Mouse (Mus musculus) urinary bladder, postnatal 36 days (tissue): ENCODE measurements around the gene Sec61b.
A peak's percentile ranks its signal among the peaks of the same experiment; 100 is the strongest.

Source experiments
- DNase-seq, 2 experiments: peaks; one replicate each; pipeline ENCODE4 v3.0.0; 2022; ENCODE audit warnings: low spot score in 2 of 2, mixed read lengths in 1 of 2

The Sec61b gene

DNA sequence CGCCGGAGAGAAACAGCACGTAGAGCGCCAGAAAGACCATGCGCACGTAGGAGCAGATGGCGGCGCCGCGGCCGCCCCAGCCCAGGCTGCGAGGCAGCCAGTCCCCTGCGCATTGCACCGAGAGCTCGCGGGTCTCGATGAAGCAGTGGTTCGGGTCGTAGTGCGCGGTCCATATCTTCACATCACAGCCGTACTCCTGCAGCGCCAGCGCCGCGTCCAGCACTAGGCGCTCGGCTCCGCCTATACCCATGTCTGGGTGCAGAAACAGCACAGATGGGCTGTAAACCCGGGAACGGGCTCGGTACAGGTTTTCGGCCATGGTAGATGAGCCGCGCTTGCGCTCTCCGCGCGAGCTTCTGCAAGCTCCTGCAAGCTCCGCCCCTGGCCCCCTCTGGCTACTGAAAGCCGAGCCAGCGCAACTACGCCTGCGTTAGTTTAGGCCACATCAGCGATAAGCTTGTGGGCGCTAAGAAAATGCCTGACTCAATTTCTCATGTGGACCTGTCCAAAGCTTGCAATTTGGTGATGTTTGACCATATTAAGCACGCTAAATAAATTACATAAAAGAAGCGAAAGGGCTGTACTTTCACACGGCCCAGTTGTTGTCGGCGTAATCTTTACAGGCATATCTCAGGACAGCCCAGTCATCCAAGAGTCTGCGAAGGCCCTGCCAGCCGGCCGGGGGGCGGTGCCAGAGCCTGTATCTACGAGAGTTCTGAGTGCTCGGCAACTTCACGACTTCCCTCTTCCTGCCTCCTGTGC lies at the start of gene Sec61b, which contains the start of gene Alg2:
Gene Sec61b (plus strand): TSS at position 691 of the 762 bp plus-strand sequence.
Gene Alg2 (minus strand): TSS at position 366 of the 762 bp plus-strand sequence.
- DNase-seq: peak; percentile 91 to 96

- DNase-seq: no peak
Measured at GRCm38 (mm10) chr4:47425247-47425830, 49.1 kb upstream of the Sec61b start.

GRCm38 (mm10) chr4:47427606-47428005 lies 46.9 kb upstream of the Sec61b start:
- no peak for DNase-seq

DNA sequence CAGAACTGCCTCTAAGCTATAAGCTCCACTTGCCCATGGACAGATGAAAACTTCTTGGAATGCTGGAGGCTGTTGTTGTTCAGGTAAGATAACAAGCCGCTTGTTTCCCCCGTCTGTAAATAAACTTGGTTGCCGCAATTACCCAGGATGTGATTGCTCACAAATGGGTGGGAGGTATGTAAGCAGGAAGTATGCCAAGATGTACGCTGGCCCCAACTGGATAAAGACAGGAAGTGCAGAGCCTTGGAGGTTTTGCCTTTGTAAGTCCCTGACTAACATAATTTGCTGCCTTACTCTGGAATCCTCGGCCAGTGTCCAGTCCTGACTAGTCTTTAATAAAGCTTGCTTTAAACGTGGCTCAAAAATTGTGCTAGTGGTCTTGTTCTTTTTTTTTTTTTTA lies 43.9 kb upstream of the Sec61b start:
- no peak for DNase-seq

GRCm38 (mm10) chr4:47431081-47431480 lies 43.4 kb upstream of the Sec61b start:
- no peak for DNase-seq

DNA sequence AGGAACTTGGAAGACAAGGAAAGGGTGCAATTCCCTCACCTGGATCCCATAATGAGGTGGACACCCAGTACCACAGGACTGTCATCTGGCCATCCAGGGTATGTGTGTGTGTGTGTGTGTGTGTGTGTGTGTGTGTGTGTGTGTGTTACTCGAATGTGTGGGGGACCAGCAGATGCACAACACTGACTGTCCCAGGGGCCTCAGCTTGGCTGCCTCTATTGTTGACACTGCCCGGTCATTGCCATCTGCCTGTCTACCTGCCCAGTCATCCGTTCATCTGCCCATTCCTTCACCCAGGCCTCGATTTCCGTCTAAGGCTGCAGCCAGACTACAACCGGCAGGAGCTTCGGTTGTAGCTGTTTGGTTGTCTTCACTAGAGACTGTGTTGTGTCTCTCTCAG lies 41.7 kb upstream of the Sec61b start:
- no peak for DNase-seq

DNA sequence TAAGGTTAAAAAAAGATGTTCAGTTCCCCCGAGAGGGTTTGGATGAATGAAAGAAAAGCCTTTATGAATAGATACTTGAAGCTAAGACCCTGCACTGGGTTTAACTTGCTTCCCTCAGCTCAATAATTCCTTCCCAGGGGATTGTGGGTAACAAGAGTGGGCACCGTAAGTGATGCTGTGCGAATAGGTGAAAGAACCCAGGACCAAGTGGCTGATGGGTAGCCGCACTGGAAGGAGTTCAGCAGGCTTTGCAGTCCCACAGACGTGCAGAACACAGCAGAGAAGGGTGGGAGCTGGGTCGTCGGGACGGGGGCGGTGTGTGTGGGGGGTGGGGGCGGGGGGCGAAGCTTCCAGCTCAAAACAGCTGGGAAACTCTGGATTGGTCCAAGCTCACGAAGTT lies 39.3 kb upstream of the Sec61b start:
- no peak for DNase-seq

DNA sequence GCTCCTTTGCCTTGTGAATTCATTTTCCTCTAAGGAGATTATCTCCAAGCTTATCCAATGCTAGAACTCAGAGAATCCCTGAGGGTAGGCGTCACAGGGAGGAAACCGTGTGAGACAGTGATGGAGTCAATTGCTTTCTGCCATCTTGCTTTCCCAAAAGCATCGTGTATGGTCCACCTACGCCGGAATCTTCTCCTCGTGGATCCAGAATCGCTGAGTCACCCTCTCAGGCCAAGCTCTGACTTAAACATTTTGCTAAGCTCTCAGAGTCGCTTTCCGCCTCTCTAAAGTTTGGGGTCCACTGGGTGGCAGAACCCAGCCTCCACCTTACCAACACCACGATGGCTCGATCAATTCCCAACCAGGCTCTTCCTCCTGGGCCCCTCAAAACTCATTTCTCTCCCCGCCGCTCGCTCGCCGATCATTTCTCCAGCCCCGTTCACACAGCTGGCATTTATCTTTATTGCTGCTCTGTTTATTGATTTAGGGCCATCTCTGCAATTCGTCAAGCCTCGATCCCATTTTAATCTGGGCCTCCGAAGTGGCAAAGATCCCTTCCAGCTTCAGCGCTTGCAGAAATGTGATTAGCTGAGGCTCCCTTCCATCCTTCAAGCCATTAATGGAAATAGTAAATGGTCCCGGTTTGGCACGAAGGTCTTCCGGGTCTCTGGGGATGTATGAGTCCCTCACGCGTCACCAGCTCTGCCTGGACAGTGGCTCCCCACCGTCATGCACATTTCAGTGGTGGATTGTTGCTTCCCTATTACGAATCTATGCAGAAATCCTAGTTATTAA lies 38.7 kb upstream of the Sec61b start:
- no peak for DNase-seq

GRCm38 (mm10) chr4:47437365-47438340 lies 36.8 kb upstream of the Sec61b start:
- peak; percentile 75 to 78 for DNase-seq

DNA sequence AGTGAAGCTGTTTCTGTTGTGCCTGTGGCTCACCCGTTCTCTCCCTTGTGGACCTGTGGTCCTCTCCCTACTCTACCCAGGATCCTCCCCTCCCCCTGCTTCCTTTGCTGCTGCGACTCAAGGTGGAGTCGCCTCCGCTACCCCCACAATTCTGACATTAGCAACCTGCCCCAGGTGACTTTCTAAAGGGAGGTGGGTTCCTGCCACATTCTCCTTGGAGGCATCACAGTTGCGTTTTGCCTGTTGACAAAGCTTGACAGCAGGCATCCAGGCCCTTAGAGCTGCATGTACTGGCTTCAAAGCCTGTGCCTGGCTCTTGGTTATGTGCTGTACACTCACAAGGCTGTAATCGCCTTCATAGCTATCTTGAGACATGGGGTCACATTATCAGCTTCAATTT lies 35.5 kb upstream of the Sec61b start:
- DNase-seq: no peak

DNA sequence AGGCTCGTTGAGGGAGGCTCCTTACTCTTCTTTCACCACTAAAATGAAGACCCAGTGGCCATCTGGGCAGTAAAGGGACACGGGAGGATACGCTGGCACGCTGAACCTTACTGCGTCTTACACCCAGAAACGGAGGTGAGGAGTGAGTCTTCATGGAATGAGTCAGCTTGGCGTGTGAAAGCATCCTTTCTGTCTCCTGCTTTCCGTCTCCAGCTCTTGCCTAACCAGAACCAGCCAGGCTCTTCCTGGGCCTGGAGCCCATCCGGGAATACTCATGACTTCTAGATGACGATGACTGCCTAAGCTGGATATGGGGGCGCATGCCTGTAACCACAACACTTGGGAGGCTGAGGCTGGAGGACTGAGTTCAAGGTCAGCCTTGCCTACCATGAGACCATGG lies 33.5 kb upstream of the Sec61b start:
- DNase-seq: no peak

DNA sequence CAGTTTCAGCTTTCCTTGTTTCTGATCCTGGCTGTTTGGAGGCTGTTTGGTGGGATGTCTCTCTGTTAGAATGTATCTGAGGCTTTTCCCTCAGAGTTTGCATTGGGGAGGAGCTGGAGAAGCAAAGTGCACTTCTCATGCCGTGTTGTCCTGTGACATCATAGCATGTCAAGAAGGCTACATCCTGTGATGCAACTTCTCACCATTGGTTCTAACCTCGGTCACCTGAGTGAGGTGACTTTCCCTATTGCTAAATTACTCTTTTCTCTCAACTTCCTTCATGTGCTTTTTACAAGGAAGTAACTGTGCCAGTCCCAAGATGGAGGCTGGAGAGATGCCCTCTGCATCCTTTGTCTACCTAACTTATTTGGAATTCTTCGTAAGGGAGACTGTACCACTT lies 25.9 kb upstream of the Sec61b start:
- no peak for DNase-seq

DNA sequence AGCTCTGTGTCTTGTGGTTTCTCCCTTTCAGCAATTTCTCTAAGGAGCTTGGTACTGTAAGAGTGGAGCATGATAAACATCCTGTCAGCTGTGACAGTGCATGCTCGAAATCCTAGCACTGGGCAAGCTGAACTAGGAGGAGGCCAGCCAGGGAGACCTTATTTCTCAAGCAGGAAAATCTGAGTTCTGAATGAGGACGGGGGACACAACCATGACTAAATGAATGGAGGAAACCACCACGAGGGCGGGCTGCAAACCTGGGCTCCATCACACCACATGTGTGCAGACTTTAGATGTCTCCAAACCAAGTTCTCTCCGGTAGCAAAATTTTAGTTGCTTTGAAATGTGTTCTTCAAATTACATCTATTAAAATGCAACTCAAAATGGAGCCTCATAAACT lies 25.3 kb upstream of the Sec61b start:
- DNase-seq: no peak

- DNase-seq: no peak
Measured at GRCm38 (mm10) chr4:47449586-47450522, 24.6 kb upstream of the Sec61b start.

DNA sequence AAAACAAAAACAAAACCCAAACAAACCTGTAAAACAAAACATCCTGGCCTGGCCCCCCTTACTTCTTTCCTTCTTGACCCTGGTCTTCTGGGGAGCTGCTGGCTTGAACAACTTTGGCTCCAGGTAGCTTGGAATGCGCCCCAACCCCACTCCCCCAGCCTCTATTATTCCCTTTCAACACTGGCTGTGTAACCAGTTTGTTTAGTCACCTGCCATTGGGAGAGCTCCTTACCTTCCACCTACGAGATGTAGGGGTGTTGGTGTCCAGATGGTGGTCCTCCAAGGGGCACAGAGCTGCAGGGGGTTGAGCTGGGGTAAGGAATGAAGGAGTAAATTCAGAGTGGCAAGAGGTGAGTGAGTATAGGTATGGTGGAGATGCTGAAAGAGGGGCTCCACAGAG lies 7.3 kb upstream of the Sec61b start:
- DNase-seq: no peak

DNA sequence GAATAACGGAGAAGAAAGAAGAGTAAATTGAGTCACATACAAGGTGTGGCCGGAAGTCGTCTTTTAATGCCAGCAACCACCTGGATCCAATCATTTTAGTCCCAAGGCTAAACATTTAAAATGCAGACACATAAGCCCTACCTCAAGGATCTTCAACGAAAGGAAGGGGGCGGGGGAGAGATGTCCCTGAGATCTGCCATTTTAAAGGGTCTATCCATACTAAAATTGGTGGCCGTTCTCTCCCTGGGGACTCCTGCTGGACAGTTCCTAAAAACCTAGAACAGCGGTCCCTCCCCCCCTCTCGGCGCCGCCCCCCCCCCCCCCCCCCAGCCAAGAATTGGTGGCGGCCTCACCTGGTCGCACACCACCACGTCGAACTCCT lies 881 bp upstream of the Sec61b start:
- peak in 1 of 2 experiments; percentile 3 for DNase-seq

DNA sequence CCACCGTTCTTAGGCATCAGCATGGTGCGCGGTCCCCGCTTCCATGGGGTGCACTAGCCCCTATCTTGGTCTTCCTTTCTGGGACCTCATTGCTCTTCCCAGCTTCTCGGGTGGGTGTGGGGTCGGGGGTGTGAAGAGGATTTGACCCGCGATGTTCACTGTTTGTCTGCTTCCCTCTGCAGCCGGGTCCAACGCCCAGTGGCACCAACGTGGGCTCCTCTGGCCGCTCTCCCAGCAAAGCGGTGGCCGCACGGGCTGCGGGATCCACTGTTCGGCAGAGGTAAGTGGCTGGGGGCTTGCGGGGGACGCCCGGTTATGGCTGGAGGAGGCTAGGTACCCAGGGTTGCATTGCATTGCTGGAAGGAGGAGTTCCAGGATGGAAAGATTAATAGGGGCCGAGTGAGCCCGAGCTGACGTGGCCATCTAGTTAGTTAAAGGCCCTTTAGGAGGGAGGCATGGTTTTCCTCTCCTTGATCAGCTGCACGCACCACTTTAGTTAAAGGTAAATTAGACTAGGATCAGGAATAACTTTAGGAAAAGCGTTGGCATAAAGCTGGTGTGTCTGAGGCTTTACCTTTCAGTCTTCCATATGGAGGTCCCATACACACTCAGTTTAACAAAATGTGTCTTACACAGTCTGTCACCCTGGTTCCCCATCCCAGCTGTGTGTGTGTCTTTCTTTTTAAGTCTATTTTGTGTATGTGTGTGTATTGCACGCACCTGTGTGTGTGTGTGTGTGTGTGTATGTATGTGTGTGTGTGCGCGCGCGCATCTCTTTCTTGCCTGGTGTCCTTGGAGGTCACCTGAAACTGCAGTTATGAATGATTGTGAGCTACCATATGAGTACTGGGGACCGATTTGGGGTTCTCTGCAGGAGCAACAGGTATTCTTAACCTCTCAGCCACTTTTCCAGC lies 529 bp downstream of the Sec61b start:
- DNase-seq: no peak

DNA sequence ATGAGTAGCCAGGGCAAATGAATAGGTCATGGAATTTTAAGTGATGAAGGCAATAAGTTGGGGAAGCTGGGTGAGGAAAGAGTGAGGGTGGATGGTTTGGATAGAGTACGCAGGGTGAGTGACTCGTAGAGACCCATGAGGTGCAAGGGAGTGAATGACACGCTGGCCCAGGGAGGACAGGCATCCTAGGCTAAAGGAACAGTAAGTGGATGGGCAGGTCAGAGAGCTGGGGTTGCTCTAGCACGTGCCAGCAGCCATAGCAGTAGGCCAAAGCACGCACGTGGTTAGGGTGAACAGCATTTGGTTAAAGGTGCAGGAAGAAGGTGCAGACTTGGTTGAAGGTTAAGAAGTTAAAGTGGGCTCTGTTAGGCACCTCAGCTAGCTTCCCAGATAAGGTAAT lies 3.1 kb downstream of the Sec61b start:
- no peak for DNase-seq

DNA sequence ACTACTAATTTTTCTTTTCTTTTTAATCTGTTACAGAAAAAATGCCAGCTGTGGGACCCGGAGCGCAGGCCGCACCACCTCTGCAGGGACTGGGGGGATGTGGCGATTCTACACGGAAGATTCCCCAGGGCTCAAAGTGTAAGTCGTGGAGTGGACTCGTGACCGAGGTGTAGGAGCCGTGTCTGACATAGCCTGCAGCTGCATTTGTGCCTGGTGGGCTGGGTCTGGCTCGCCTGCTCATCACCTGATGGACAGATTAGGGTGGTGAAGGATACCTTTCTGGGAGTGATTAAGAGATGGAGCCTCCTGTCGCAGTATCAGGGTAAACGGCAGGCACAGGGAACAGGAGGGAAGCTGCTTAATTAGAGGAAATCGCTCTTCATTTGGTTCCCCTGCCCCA lies 5.6 kb downstream of the Sec61b start:
- no peak for DNase-seq
